Mouse (Mus musculus) liver, embryonic 14.5 days (tissue): ENCODE results near the gene Zfp609.

Source experiments
- CTCF ChIP-seq: IDR thresholded peaks from 2 replicates; pipeline ENCODE4 v1.5.1; 2016; ENCODE audit warnings: antibody characterized with exemption, low read depth, control low read depth
- EP300 ChIP-seq: IDR thresholded peaks from 2 replicates; pipeline ENCODE4 v1.6.1; 2016; ENCODE audit warnings: antibody characterized with exemption, low read depth

- TF ChIP-seq CTCF (no peak), EP300 (no peak)
Measured at GRCm38 (mm10) chr9:65702286-65702685, 125.1 kb downstream of the Zfp609 start.
